Mouse (Mus musculus) G1E (cell line): Measurements from ENCODE around the gene Ablim1.

ENCODE experiments used
- CTCF ChIP-seq: IDR thresholded peaks from 2 replicates; pipeline ENCODE4 v1.5.1; 2012; ENCODE audit warnings: low read depth, low read length, inconsistent platforms, mixed read lengths
- GATA1 ChIP-seq: IDR thresholded peaks from 2 replicates; pipeline ENCODE4 v1.6.1; 2012; ENCODE audit warnings: borderline replicate concordance, low read length, inconsistent platforms, mixed read lengths
- POLR2AphosphoS5 ChIP-seq: IDR thresholded peaks from 2 replicates; pipeline ENCODE4 v1.6.1; 2012; ENCODE audit warnings: low read depth, low read length, inconsistent platforms; ENCODE audit not compliant: insufficient replicate concordance
- TAL1 ChIP-seq: conservative IDR thresholded peaks from 2 replicates; pipeline ENCODE4 v1.6.1; 2012; ENCODE audit warnings: low read depth, low read length, inconsistent platforms, mixed read lengths

GRCm38 (mm10) chr19:57141756-57142461 lies 172.8 kb downstream of the Ablim1 start:
- TF ChIP-seq CTCF = no peak
- no peak for TF ChIP-seq GATA1
- no peak for TF ChIP-seq POLR2AphosphoS5
- no peak for TF ChIP-seq TAL1
